Mouse (Mus musculus) C2C12 (cell line): ENCODE measurements around the gene Alkbh3.

Experiments used
- CEBPB ChIP-seq: IDR thresholded peaks from one replicate; pipeline ENCODE4 v1.6.1; 2011; ENCODE audit warnings: low read depth, mild to moderate bottlenecking, control low read depth, moderate library complexity
- CTCF ChIP-seq: IDR thresholded peaks from one replicate; pipeline ENCODE4 v1.5.1; 2011; ENCODE audit not compliant: control insufficient read depth, insufficient read depth, insufficient read length
- USF1 ChIP-seq: IDR thresholded peaks from one replicate; pipeline ENCODE4 v1.6.1; 2011; ENCODE audit warnings: low read depth, mild to moderate bottlenecking, control low read depth, moderate library complexity

- TF ChIP-seq CTCF (no peak), USF1 (no peak), CEBPB (no peak)
Measured at GRCm38 (mm10) chr2:93938534-93938933, 72.1 kb downstream of the Alkbh3 start.
